Mouse (Mus musculus): ENCODE results near the gene Siah3. TPM values are rescaled to one million over a fixed set of nuclear protein-coding genes. Genes with fewer than 3 reads are reported as not detected.

The Siah3 gene
- polyA plus RNA-seq, 1 experiment from 2014 or later = 2.4 TPM

- no peak overlapping the region for H3K4me3 ChIP-seq (ENCODE audit: low read depth, low read length)
- no peak overlapping the region for H3K9ac ChIP-seq (ENCODE audit: low read depth, low read length)
- peak overlapping the region; percentile 11; the same call in 1 of the 2 replicates for H3K27ac ChIP-seq (ENCODE audit: low read depth, low read length)
- H3K4me2 ChIP-seq (replicated peaks; ENCODE audit: low read depth, low read length) = no peak overlapping the region
- H3K4me1 ChIP-seq (replicated peaks; ENCODE audit: control insufficient read depth, insufficient read depth, low read length) = no peaks in the 10 kb centered on the region
- no peaks in the 10 kb centered on the region for H3K27me3 ChIP-seq (ENCODE audit: control insufficient read depth, insufficient read depth, low read length)
- WGBS = 32% methylated on average over 8 of the region's 8 CpGs
- H3K36me3 ChIP-seq (ENCODE audit: control insufficient read depth, insufficient read depth, low read length) = no peaks in the 10 kb centered on the region
- no peaks in the 10 kb centered on the region for H3K9me3 ChIP-seq (ENCODE audit: control insufficient read depth, low read length)
- ATAC-seq (ENCODE audit: low FRiP score) (peak; percentile 68), DNase-seq (ENCODE audit: low spot score) (peak; percentile 56)
These were observed 49.5 kb downstream of the Siah3 start for GRCm38 (mm10) chr14:75505126-75505840.

GRCm38 (mm10) chr14:75506246-75506645 lies 50.5 kb downstream of the Siah3 start:
- WGBS = 90% methylated on average over 3 of the region's 3 CpGs
- H3K27ac ChIP-seq (ENCODE audit: low read depth, low read length) = no peak overlapping the region

DNA sequence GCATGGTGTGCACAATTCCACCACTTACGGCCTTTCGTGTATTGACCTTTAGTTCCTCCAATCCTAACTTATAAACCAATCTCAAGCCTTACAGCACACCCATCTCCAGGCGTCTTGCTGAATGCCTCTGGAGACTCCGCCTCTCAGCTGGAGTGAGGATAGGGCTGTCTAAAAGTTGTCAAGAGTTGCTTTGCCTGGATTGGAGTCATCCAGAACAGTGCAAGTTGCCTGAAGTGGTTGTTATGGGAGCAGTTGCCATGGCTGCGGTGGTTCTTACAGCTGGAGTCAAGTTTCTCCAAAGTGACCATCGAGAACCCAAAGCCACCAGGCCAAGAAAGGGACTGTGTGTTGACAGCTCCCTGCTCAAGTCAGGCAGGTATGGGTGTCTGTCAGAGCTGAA lies 54.3 kb downstream of the Siah3 start:
- no peaks in the 10 kb centered on the region for H3K27me3 ChIP-seq (ENCODE audit: control insufficient read depth, insufficient read depth, low read length)
- no peak overlapping the region for H3K4me3 ChIP-seq (ENCODE audit: low read depth, low read length)
- H3K9ac ChIP-seq (ENCODE audit: low read depth, low read length) = no peak overlapping the region
- no peaks in the 10 kb centered on the region for H3K36me3 ChIP-seq (ENCODE audit: control insufficient read depth, insufficient read depth, low read length)
- H3K27ac ChIP-seq (ENCODE audit: low read depth, low read length) = no peak overlapping the region
- WGBS = 83% methylated on average over 6 of the region's 6 CpGs
- ATAC-seq (ENCODE audit: low FRiP score) = no peak
- no peak for DNase-seq (ENCODE audit: low spot score)
- H3K4me2 ChIP-seq (replicated peaks; ENCODE audit: low read depth, low read length) = no peak overlapping the region
- no peaks in the 10 kb centered on the region for H3K4me1 ChIP-seq (replicated peaks; ENCODE audit: control insufficient read depth, insufficient read depth, low read length)
- H3K9me3 ChIP-seq (ENCODE audit: control insufficient read depth, low read length) = no peaks in the 10 kb centered on the region

More at GRCm38 (mm10) chr14:75506246-75506645, 50.5 kb downstream of the Siah3 start:
- Histone ChIP-seq H3K4me1 (replicated peaks; ENCODE audit: control insufficient read depth, insufficient read depth, low read length) (no peaks in the 10 kb centered on the region), H3K27me3 (ENCODE audit: control insufficient read depth, insufficient read depth, low read length) (no peaks in the 10 kb centered on the region), H3K4me2 (replicated peaks; ENCODE audit: low read depth, low read length) (no peak overlapping the region), H3K36me3 (ENCODE audit: control insufficient read depth, insufficient read depth, low read length) (no peaks in the 10 kb centered on the region), H3K9me3 (ENCODE audit: control insufficient read depth, low read length) (no peaks in the 10 kb centered on the region), H3K9ac (ENCODE audit: low read depth, low read length) (no peak overlapping the region), H3K4me3 (ENCODE audit: low read depth, low read length) (no peak overlapping the region)
- ATAC-seq (ENCODE audit: low FRiP score) (no peak), DNase-seq (ENCODE audit: low spot score) (no peak)

DNA sequence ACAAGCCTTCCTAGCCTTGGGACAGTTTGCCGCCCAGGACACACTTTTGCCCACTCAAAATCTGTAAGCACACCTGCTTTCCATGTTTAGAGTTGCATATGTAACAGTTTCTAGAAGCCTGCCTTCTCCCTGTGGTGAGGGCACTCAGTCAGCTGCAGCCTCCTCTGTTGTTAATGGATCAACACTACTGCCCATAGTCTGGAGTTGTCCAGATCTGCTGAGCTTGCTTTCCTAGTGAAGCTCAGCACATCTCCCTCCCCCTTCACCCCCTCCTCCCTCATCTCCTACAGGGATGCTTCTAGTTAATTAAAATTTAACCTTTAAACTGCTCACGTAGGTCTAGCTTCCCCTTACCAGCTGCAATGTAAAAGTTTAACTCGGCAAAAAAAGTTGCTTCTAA lies 57.2 kb downstream of the Siah3 start:
- Histone ChIP-seq H3K27ac (ENCODE audit: low read depth, low read length) (no peak overlapping the region), H3K4me2 (replicated peaks; ENCODE audit: low read depth, low read length) (no peak overlapping the region), H3K9ac (ENCODE audit: low read depth, low read length) (no peak overlapping the region), H3K36me3 (ENCODE audit: control insufficient read depth, insufficient read depth, low read length) (no peaks in the 10 kb centered on the region), H3K27me3 (ENCODE audit: control insufficient read depth, insufficient read depth, low read length) (no peaks in the 10 kb centered on the region), H3K9me3 (ENCODE audit: control insufficient read depth, low read length) (no peaks in the 10 kb centered on the region), H3K4me3 (ENCODE audit: low read depth, low read length) (no peak overlapping the region), H3K4me1 (replicated peaks; ENCODE audit: control insufficient read depth, insufficient read depth, low read length) (no peaks in the 10 kb centered on the region)
- WGBS = 53% methylated on average over 3 of the region's 3 CpGs
- ATAC-seq (ENCODE audit: low FRiP score) (no peak), DNase-seq (ENCODE audit: low spot score) (no peak)

DNA sequence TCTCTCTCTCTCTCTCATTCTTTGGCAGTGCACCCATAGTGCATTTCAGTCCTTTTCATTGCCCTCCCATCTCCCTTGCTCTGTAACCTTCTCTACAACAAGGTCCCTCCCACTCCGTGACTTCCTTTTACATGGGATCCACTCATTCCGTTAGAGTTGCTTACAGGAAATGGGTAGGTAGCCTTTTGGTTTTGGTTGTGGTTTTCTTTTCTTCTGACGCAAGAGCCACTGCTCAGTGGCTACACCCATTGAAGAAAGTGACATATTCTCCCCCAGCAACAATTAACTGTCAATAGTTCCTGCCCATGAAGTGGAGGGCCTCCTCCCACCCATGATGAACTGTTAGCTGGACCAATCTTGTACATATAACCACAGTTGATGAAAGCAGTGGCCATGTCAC lies 60.4 kb downstream of the Siah3 start:
- Histone ChIP-seq H3K4me3 (ENCODE audit: low read depth, low read length) (no peak overlapping the region), H3K9me3 (ENCODE audit: control insufficient read depth, low read length) (no peaks in the 10 kb centered on the region), H3K4me1 (replicated peaks; ENCODE audit: control insufficient read depth, insufficient read depth, low read length) (no peaks in the 10 kb centered on the region), H3K27ac (ENCODE audit: low read depth, low read length) (no peak overlapping the region), H3K27me3 (ENCODE audit: control insufficient read depth, insufficient read depth, low read length) (no peaks in the 10 kb centered on the region), H3K4me2 (replicated peaks; ENCODE audit: low read depth, low read length) (no peak overlapping the region), H3K36me3 (ENCODE audit: control insufficient read depth, insufficient read depth, low read length) (no peaks in the 10 kb centered on the region), H3K9ac (ENCODE audit: low read depth, low read length) (no peak overlapping the region)
- WGBS = 92% methylated on average over 3 of the region's 3 CpGs
- DNase-seq (ENCODE audit: low spot score) (no peak), ATAC-seq (ENCODE audit: low FRiP score) (no peak)

GRCm38 (mm10) chr14:75516917-75517595 lies 61.3 kb downstream of the Siah3 start:
- no peaks in the 10 kb centered on the region for H3K9me3 ChIP-seq (ENCODE audit: control insufficient read depth, low read length)
- H3K36me3 ChIP-seq (ENCODE audit: control insufficient read depth, insufficient read depth, low read length) = no peaks in the 10 kb centered on the region
- H3K4me3 ChIP-seq (ENCODE audit: low read depth, low read length) = no peak overlapping the region
- ATAC-seq (ENCODE audit: low FRiP score) (0 out of 2 replicates have a peak, but pooled peaks have one; percentile 38), DNase-seq (ENCODE audit: low spot score) (no peak)
- WGBS = 58% methylated on average over 9 of the region's 9 CpGs
- H3K4me1 ChIP-seq (replicated peaks; ENCODE audit: control insufficient read depth, insufficient read depth, low read length) = no peaks in the 10 kb centered on the region
- H3K4me2 ChIP-seq (replicated peaks; ENCODE audit: low read depth, low read length) = no peak overlapping the region
- H3K27me3 ChIP-seq (ENCODE audit: control insufficient read depth, insufficient read depth, low read length) = no peaks in the 10 kb centered on the region
- H3K9ac ChIP-seq (ENCODE audit: low read depth, low read length) = no peak overlapping the region
- no peak overlapping the region for H3K27ac ChIP-seq (ENCODE audit: low read depth, low read length)

GRCm38 (mm10) chr14:75518196-75518887 lies 62.6 kb downstream of the Siah3 start:
- DNase-seq (ENCODE audit: low spot score) (no peak), ATAC-seq (ENCODE audit: low FRiP score) (0 out of 2 replicates have a peak, but pooled peaks have one; percentile 49)
- no peaks in the 10 kb centered on the region for H3K4me1 ChIP-seq (replicated peaks; ENCODE audit: control insufficient read depth, insufficient read depth, low read length)
- 82% methylated on average over 15 of the region's 15 CpGs for WGBS
- no peak overlapping the region for H3K9ac ChIP-seq (ENCODE audit: low read depth, low read length)
- no peak overlapping the region for H3K4me2 ChIP-seq (replicated peaks; ENCODE audit: low read depth, low read length)
- no peaks in the 10 kb centered on the region for H3K27me3 ChIP-seq (ENCODE audit: control insufficient read depth, insufficient read depth, low read length)
- H3K27ac ChIP-seq (ENCODE audit: low read depth, low read length) = no peak overlapping the region
- no peak overlapping the region for H3K4me3 ChIP-seq (ENCODE audit: low read depth, low read length)
- no peaks in the 10 kb centered on the region for H3K9me3 ChIP-seq (ENCODE audit: control insufficient read depth, low read length)
- no peaks in the 10 kb centered on the region for H3K36me3 ChIP-seq (ENCODE audit: control insufficient read depth, insufficient read depth, low read length)

- Histone ChIP-seq H3K9me3 (ENCODE audit: control insufficient read depth, low read length) (no peaks in the 10 kb centered on the region), H3K36me3 (ENCODE audit: control insufficient read depth, insufficient read depth, low read length) (no peaks in the 10 kb centered on the region), H3K4me3 (ENCODE audit: low read depth, low read length) (no peak overlapping the region), H3K4me1 (replicated peaks; ENCODE audit: control insufficient read depth, insufficient read depth, low read length) (no peaks in the 10 kb centered on the region), H3K27ac (ENCODE audit: low read depth, low read length) (no peak overlapping the region), H3K27me3 (ENCODE audit: control insufficient read depth, insufficient read depth, low read length) (no peaks in the 10 kb centered on the region), H3K9ac (ENCODE audit: low read depth, low read length) (no peak overlapping the region), H3K4me2 (replicated peaks; ENCODE audit: low read depth, low read length) (no peak overlapping the region)
- ATAC-seq (ENCODE audit: low FRiP score) (no peak), DNase-seq (ENCODE audit: low spot score) (no peak)
- WGBS = 87% methylated on average over 6 of the region's 6 CpGs
These were observed 63.1 kb downstream of the Siah3 start for GRCm38 (mm10) chr14:75518899-75519298.
